Mouse (Mus musculus): ENCODE results near the gene H2afx. TPM values are rescaled to one million over a fixed set of nuclear protein-coding genes. Genes with fewer than 3 reads are reported as not detected.

The H2afx gene
- polyA plus RNA-seq, 1 experiment from 2014 or later = 93.6 TPM

- no peaks in the 10 kb centered on the region for H3K27me3 ChIP-seq (ENCODE audit: control insufficient read depth, insufficient read depth, low read length)
- peak within 1 kb of the TSS; percentile 83 for H3K4me3 ChIP-seq (ENCODE audit: low read depth, low read length)
- TF ChIP-seq CTCF (IDR thresholded peaks at IDR 0.05; ENCODE audit: low read depth) (0 out of 2 replicates have a peak, but pooled peaks have one; percentile 5), EP300 (optimal IDR thresholded peaks at IDR 0.05) (peak; percentile 65)
- H3K4me1 ChIP-seq (replicated peaks; ENCODE audit: control insufficient read depth, insufficient read depth) = 0 out of 2 replicates have a peak, but pooled peaks cover 2% of the 10 kb centered on the region
- H3K4me2 ChIP-seq (replicated peaks; ENCODE audit: low read depth) = peak within 1 kb of the TSS; percentile 80
- H3K9ac ChIP-seq (ENCODE audit: low read length) = peak within 1 kb of the TSS; percentile 86
- ATAC-seq (ENCODE audit: low FRiP score, low TSS enrichment) (peak; percentile 93), DNase-seq (ENCODE audit: low spot score) (peak; percentile 95)
- H3K27ac ChIP-seq (replicated peaks) = peak within 1 kb of the TSS; percentile 98
- peaks cover 15% of the 10 kb centered on the region for H3K36me3 ChIP-seq (ENCODE audit: control insufficient read depth, insufficient read depth, low read length)
- no peaks in the 10 kb centered on the region for H3K9me3 ChIP-seq (ENCODE audit: control insufficient read depth, low read length)
- WGBS = under 1% methylated on average over 39 of the region's 39 CpGs
Measured at GRCm38 (mm10) chr9:44343781-44344421, 9.4 kb downstream of the H2afx start, which contains the start of gene Hmbs. Hmbs (minus strand) TSS chr9:44344228.

GRCm38 (mm10) chr9:44345570-44346433 is 11.3 kb downstream of the H2afx start:
- Histone ChIP-seq H3K4me1 (replicated peaks; ENCODE audit: control insufficient read depth, insufficient read depth) (0 out of 2 replicates have a peak, but pooled peaks cover 2% of the 10 kb centered on the region), H3K4me2 (replicated peaks; ENCODE audit: low read depth) (no peak overlapping the region), H3K27me3 (ENCODE audit: control insufficient read depth, insufficient read depth, low read length) (no peaks in the 10 kb centered on the region), H3K27ac (replicated peaks) (no peak overlapping the region), H3K9ac (ENCODE audit: low read length) (no peak overlapping the region), H3K4me3 (ENCODE audit: low read depth, low read length) (no peak overlapping the region), H3K9me3 (ENCODE audit: control insufficient read depth, low read length) (no peaks in the 10 kb centered on the region), H3K36me3 (ENCODE audit: control insufficient read depth, insufficient read depth, low read length) (peaks cover 16% of the 10 kb centered on the region)
- no peak for ATAC-seq (ENCODE audit: low FRiP score, low TSS enrichment)
- DNase-seq (ENCODE audit: low spot score) = no peak
- no peak for TF ChIP-seq EP300 (optimal IDR thresholded peaks at IDR 0.05)
- TF ChIP-seq CTCF (IDR thresholded peaks at IDR 0.05; ENCODE audit: low read depth) = no peak
- 86% methylated on average over 6 of the region's 6 CpGs for WGBS

- Histone ChIP-seq H3K27ac (replicated peaks) (no peak overlapping the region), H3K9ac (ENCODE audit: low read length) (no peak overlapping the region), H3K4me2 (replicated peaks; ENCODE audit: low read depth) (no peak overlapping the region), H3K9me3 (ENCODE audit: control insufficient read depth, low read length) (no peaks in the 10 kb centered on the region), H3K4me1 (replicated peaks; ENCODE audit: control insufficient read depth, insufficient read depth) (0 out of 2 replicates have a peak, but pooled peaks cover 2% of the 10 kb centered on the region), H3K4me3 (ENCODE audit: low read depth, low read length) (no peak overlapping the region), H3K36me3 (ENCODE audit: control insufficient read depth, insufficient read depth, low read length) (peaks cover 17% of the 10 kb centered on the region), H3K27me3 (ENCODE audit: control insufficient read depth, insufficient read depth, low read length) (no peaks in the 10 kb centered on the region)
- 91% methylated on average over 9 of the region's 9 CpGs for WGBS
- ATAC-seq (ENCODE audit: low FRiP score, low TSS enrichment) (no peak), DNase-seq (ENCODE audit: low spot score) (no peak)
- TF ChIP-seq CTCF (IDR thresholded peaks at IDR 0.05; ENCODE audit: low read depth) (no peak), EP300 (optimal IDR thresholded peaks at IDR 0.05) (no peak)
Measured at GRCm38 (mm10) chr9:44347166-44347565, 12.7 kb downstream of the H2afx start.

GRCm38 (mm10) chr9:44347621-44348020 is 13.1 kb downstream of the H2afx start:
- WGBS = 81% methylated on average over 4 of the region's 4 CpGs

GRCm38 (mm10) chr9:44348546-44348945 is 14.1 kb downstream of the H2afx start:
- no peak overlapping the region for H3K9ac ChIP-seq (ENCODE audit: low read length)
- no peaks in the 10 kb centered on the region for H3K4me1 ChIP-seq (replicated peaks; ENCODE audit: control insufficient read depth, insufficient read depth)
- peaks cover 25% of the 10 kb centered on the region for H3K36me3 ChIP-seq (ENCODE audit: control insufficient read depth, insufficient read depth, low read length)
- H3K27ac ChIP-seq (replicated peaks) = no peak overlapping the region
- no peak for DNase-seq (ENCODE audit: low spot score)
- no peak for ATAC-seq (ENCODE audit: low FRiP score, low TSS enrichment)
- TF ChIP-seq EP300 (optimal IDR thresholded peaks at IDR 0.05) (no peak), CTCF (IDR thresholded peaks at IDR 0.05; ENCODE audit: low read depth) (peak; percentile 40; the same call in 1 of the 2 replicates)
- no peaks in the 10 kb centered on the region for H3K27me3 ChIP-seq (ENCODE audit: control insufficient read depth, insufficient read depth, low read length)
- 94% methylated on average over 4 of the region's 4 CpGs for WGBS
- no peaks in the 10 kb centered on the region for H3K9me3 ChIP-seq (ENCODE audit: control insufficient read depth, low read length)
- H3K4me2 ChIP-seq (replicated peaks; ENCODE audit: low read depth) = no peak overlapping the region
- no peak overlapping the region for H3K4me3 ChIP-seq (ENCODE audit: low read depth, low read length)

More at GRCm38 (mm10) chr9:44347621-44348020, 13.1 kb downstream of the H2afx start:
- Histone ChIP-seq H3K9me3 (ENCODE audit: control insufficient read depth, low read length) (no peaks in the 10 kb centered on the region), H3K4me1 (replicated peaks; ENCODE audit: control insufficient read depth, insufficient read depth) (no peaks in the 10 kb centered on the region), H3K36me3 (ENCODE audit: control insufficient read depth, insufficient read depth, low read length) (peaks cover 19% of the 10 kb centered on the region), H3K27ac (replicated peaks) (no peak overlapping the region), H3K4me3 (ENCODE audit: low read depth, low read length) (no peak overlapping the region), H3K4me2 (replicated peaks; ENCODE audit: low read depth) (no peak overlapping the region), H3K27me3 (ENCODE audit: control insufficient read depth, insufficient read depth, low read length) (no peaks in the 10 kb centered on the region), H3K9ac (ENCODE audit: low read length) (no peak overlapping the region)
- TF ChIP-seq CTCF (IDR thresholded peaks at IDR 0.05; ENCODE audit: low read depth) (no peak), EP300 (optimal IDR thresholded peaks at IDR 0.05) (no peak)
- DNase-seq (ENCODE audit: low spot score) (no peak), ATAC-seq (ENCODE audit: low FRiP score, low TSS enrichment) (no peak)

All from stomach, postnatal 0 days (tissue).